Mouse (Mus musculus) cerebellum, postnatal 10 days (tissue): Measurements from ENCODE around the gene Rasal3.

Experiments
- DNase-seq, 2 experiments: peaks; one replicate each; pipeline ENCODE4 v3.0.0; 2021; ENCODE audit warnings: mixed read lengths in 2 of 2

Gene Rasal3

DNA sequence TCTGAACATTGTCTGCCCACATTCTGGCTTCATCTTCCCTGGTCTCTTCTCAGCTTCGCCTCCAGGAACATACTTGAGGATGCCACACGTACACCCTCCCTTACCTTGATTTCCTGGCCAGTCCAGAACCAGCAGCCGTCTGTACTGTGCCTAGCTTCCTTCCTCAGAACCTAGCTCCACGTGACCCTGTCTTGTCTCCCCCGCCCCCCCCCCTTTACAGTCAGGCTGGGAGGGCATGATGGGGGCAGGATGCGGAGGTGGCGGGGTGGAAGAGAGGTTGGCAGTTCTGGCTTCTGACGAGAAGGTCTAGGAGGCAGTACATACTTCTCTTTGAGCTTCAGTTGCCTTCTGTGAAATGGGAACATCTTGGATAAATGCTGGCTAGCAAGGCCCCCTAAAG is at the start of gene Rasal3:
Gene Rasal3, minus strand, starts transcription at position 167 of the 400 bp plus-strand sequence.
- DNase-seq: no peak

DNA sequence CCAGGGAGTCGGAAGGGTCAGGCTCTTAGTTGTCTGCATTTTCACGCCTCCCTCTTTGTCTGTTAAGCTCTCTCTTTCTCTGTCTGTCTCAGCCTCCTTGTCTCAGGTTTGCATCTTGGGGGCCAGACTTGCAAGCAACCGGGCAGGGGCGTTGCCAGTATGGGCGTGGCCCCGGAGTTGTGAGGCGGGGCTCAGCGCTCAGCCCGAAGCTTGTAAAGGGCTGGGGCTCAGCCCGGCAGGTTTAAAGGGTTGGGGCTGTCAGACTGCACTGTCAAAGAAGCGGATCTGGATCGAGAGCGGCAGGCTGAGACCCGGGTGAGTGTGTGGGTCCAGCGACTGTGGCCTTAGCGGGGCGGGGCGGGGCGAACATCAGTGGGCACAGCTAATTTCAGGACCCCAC is 49.1 kb upstream of the Rasal3 start, which contains the start of gene Cyp4f39:
Gene Cyp4f39, plus strand, starts transcription at position 242 of the 400 bp plus-strand sequence.
- DNase-seq: peak; percentile 23 to 33

DNA sequence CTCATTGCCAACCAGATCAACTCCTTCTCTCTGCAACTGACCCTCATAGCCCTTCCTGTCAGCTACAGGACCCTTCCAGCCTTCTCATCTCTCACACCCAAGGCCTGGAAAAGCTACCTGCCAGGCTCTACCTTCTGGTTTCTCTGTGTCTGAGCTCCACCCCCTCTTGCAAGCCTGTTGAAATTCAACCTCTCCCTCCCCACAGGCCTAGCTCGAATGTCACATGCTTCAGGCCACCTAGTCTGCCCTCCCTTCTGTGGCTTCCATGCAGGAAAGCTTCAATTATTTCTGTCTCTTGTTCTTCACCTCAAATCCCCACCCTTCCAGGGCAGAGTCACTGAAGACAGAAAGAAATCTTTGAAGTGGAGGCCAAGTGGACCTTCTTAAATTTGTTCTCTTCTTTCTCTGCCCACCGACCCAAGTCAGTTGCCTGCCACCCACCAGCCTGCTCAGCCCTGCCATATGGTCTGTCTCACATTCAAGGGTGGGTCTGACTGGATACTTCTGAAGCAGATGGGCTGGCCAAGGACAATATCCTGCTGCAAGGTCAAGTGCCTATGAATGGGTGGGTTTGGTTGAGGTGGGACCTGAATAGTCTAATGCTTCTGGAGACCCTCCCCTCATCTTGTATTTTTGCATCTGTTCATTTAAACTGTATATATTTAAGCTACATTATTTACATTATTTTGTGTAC is 47.6 kb upstream of the Rasal3 start:
- DNase-seq: no peak

GRCm38 (mm10) chr17:32449042-32449441 is 45.7 kb upstream of the Rasal3 start:
- no peak for DNase-seq

DNA sequence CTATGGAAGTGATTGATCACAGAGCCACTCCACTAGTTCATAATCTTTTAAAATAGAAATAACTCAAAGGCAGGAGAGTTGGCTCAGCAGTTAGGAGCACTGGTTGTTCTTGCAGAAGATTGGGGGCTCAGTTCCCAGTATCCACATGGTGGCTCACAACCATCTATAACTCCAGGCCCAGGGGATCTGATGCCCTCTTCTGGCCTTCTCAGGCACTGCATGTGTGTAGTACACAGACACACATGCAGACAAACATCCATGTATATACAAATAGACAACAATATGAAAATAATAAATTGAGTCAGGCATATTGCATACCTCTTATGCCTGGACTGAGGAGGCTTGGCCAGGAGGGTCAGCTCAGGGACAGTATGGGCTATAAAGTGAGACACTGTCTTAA is 43.8 kb upstream of the Rasal3 start:
- DNase-seq: no peak

GRCm38 (mm10) chr17:32445016-32445415 is 41.6 kb upstream of the Rasal3 start:
- peak; percentile 20 for DNase-seq

- DNase-seq: no peak
Measured at GRCm38 (mm10) chr17:32443245-32443644, 39.9 kb upstream of the Rasal3 start.

- DNase-seq: no peak
Measured at GRCm38 (mm10) chr17:32437106-32437505, 33.7 kb upstream of the Rasal3 start.

DNA sequence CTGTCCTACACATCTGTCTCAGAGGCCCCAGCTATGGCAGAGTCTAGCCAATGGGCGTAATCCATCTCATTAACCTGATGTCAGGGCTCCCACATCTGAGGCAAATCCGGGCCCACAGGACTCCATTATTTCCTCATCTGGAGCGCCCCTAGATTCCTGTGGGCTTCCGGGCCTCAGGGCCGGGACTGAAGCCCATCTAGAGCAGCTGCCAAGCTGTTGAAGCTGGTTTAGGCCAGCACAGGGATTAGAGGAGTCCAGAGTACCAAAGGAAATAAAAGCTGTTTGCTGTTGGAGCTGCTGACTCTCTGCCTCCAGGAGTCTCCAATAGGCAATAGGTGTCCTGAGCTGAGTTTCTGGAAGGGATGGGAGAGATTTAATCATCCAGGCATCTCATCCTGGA is 31.8 kb upstream of the Rasal3 start:
- DNase-seq: no peak

- DNase-seq: no peak
Measured at GRCm38 (mm10) chr17:32434324-32434723, 30.9 kb upstream of the Rasal3 start.

DNA sequence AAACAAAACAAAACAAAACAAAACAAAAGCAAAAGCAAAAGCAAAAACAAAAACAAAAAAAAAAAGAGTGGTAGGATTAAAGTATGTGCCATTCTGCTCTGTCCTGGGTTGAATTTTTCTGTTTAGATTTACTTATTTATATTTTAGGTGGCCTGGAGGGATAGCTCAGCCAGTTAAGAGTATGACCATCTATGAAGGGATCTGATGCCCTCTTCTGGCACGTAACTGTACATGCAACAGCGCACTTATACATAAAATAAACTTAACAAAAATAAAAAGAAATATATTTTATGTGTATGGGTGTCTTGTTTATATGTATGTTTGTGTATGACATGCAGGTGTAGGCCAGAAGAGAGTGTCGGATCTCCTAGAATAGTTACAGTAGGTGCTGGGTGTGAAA is 28.6 kb upstream of the Rasal3 start:
- peak in 1 of 2 experiments; percentile 23 for DNase-seq

DNA sequence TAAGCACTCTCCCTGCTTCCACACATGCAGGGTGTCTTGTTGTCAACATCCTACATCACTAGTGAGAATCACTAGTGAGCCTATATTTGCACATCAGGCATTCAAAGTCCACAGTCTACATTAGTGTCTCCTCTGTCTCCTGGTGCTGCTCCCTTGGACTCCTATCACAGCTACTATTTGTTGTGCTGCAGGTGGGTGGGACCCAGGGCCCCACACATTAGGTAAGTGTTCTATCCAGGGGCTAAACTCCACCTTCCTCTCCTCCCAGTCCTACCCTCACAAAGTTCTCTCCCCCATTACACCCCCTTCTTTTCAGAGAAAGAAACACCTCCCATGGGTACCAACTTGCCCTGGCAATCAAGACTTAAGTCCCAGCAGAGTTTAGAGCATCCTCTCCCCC is 23.2 kb upstream of the Rasal3 start:
- no peak for DNase-seq

- no peak for DNase-seq
Measured at GRCm38 (mm10) chr17:32424034-32424433, 20.7 kb upstream of the Rasal3 start, which contains the start of gene Pglyrp2. Gene Pglyrp2 (minus strand): TSS chr17:32424167.

- DNase-seq: no peak
Measured at GRCm38 (mm10) chr17:32420781-32421180, 17.4 kb upstream of the Rasal3 start.

DNA sequence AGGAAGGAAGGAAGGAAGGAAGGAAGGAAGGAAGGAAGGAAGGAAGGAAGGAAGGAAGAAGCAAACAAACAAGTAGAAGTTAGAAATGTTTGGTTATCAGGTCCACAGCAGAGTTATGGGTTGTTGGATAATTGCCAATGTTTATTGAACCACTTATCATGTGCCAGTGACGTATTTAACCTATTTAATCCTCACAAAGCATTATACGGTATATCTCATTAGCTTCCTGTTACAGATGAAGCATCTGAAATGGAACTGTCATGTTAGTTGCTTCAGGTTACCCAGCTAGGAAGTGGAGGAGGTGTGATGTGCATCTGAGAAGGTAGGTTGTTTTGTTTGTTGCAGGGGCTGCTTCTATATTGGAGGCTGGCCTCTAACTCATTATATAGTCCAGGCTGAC is 16.6 kb upstream of the Rasal3 start:
- DNase-seq: no peak

DNA sequence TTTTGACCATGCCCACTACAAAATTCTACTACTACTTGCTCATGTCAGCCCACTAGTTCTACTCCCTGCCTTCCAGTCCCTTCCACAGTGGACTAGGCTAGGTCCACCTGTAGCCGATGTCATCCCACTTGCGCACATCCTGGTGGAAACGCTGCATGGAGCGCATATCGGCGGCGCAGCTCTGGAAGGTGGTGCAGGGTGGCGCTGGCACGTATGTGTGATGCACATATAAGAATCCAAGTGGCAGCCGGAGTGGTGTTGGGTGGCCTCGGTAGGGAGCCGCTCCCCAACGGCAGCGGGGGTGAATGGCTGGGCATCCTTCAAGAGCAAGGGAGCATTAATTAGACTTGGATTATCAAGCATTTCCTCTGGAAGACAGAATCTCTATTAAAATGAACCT is 13.4 kb upstream of the Rasal3 start:
- no peak for DNase-seq

GRCm38 (mm10) chr17:32415417-32416020 is 12.1 kb upstream of the Rasal3 start:
- DNase-seq: no peak

- DNase-seq: no peak
Measured at GRCm38 (mm10) chr17:32411898-32412297, 8.5 kb upstream of the Rasal3 start.

DNA sequence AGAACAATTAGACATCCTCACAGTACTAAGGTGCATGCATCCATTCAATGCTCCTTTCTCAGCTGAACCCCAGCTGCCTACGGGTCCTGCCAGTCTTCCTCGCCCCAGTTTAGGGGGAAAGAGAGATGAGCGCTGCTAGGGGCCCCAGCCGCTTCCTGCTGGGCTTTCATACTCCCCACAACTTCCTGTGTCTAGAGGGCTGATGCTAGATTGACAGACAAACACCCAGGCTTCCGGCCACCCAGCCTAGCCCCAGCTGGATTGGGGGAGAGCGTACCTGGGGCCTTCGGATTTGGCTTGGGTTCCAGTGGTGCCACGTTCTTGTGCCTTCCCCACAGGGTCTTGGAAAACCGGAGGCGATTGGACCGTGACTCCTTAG is 615 bp downstream of the Rasal3 start:
- DNase-seq: no peak

DNA sequence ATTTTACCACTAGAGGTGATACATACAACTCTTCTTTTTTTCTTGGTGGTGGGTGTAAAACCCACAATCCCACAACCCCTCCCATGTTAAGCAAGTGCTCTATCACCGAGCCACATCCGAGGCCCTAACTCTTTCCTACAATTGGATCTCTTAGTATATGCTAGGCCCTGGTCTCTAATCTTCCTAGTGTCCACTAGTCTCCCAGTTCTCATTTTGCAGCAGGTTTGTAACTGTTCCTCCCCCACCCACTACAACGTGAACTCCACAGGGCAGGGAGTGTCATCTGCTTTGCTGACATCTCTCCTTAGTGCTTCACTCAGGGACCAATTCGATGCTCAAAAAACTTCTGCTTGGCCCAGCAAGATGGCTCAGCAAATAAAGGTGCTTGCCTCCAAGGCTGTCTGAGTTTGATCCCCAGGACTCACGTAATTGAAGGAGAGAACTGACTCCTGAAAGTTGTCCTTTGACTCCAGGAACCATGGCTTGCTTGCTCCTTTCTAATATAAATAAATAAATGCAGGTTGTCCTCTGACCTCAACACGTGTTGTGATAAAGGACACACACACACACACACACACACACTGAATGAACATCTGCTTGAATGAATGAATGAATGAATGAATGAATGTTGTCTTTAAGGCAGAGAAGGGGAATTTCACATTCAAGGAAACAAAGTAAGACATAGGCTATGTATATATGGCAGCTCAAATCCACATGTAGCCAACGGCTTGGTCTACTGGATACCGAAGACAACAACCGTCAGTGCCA is 1.2 kb downstream of the Rasal3 start:
- DNase-seq: no peak

DNA sequence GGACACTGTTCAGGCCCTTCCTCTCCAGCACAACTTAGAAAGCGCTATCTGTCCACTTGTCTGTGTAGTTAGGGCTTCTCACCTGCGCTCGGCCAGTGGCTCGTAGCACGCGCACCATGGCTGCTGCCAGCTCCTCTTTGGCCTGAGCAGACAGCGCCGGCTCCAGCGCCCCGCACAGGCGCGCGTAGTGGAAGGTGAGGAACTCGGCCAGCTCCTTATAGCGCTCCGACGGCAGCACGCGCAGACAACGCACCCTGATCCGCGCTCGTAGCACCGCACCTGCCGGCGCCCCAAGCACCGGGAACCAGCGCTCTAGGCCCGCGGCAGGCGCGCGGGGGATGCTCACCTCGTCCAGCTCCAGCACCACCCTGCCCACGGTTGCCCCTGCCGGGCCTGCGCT is 7.1 kb downstream of the Rasal3 start:
- DNase-seq: no peak

DNA sequence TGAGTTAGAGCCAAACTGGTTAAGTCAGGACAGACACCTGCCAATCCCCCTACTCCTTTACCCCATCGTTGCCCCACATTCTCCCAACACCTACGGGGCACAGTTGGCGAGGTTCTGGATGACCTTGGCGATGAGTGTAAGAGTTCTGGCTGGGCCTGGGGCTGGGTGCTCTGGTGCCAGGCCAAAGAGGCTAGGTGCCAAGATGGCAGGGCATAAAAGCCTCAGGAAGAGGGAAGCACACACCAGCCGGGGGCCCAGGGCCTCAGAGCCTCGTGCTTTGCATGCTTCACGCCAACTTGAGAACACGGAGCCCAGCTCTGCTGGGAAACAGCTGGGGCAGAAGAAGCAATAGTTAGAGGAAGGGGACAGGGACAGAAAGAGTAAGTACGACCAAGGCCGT is 9.4 kb downstream of the Rasal3 start:
- DNase-seq: peak in 1 of 2 experiments; percentile 24

DNA sequence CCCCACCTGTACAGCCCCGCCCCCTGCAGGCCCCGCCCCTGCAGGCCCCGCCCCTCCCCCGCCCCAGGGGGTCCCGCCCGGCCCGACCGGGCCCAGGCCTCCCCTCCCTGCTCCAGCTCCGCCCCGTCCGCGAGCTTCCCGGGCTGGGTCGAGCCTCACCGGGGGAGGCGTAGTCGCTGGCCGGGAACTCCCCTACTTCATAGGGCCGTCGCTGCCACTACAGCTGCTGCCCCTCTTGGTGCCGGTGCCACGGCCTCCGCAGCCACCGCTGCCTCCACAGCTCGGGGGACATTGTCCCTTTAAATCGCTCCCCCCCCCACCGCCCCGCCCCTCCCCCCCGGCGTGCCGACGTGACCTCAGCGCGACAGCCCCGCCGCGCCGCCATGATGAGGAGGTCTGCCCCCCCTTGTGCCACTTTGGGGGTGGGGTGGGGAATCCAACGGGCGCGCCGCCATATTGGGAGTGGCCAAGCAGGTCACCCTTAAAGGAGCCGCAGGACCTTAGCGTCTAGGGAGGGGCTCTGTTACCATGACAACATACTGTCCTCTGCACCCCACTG is 14.2 kb downstream of the Rasal3 start, which contains the start of gene Wiz:
Gene Wiz, minus strand, starts transcription at position 339 of the 559 bp plus-strand sequence.
- DNase-seq: peak; percentile 94 to 95
